Mouse (Mus musculus): ENCODE data around the gene Avpi1. TPM values are rescaled to one million over a fixed set of nuclear protein-coding genes. Genes with fewer than 3 reads are reported as not detected.
A peak's percentile ranks its signal among the peaks of the same experiment; 100 is the strongest.

Gene Avpi1
- 4.9 and 8.3 TPM in 2 replicates for polyA plus RNA-seq (2015; fragmentation: Nextera tagmentation; extraction: Ambion mirVana)

GRCm38 (mm10) chr19:42128787-42129508 lies at the start of gene Avpi1:
Avpi1 (minus strand) TSS chr19:42129059.
- Histone ChIP-seq H3K27me3 (ENCODE audit: control insufficient read depth, insufficient read depth, low read depth, low read length) (no peaks in the 10 kb centered on the region; the same call in 1 of the 2 replicates), H3K4me2 (ENCODE audit: low read length) (peak within 1 kb of the TSS; percentile 100), H3K9ac (ENCODE audit: low read depth, low read length) (peak within 1 kb of the TSS; percentile 80), H3K9me3 (replicated peaks; ENCODE audit: control insufficient read depth, low read length, poor library complexity, severe bottlenecking) (no peaks in the 10 kb centered on the region), H3K4me1 (ENCODE audit: control insufficient read depth, insufficient read depth, low read length) (peaks cover 15% of the 10 kb centered on the region), H3K27ac (ENCODE audit: low read length) (peak within 1 kb of the TSS; percentile 73), H3K4me3 (ENCODE audit: low read depth, low read length) (peak within 1 kb of the TSS; percentile 71), H3K36me3 (ENCODE audit: control insufficient read depth, insufficient read depth, low read length) (no peaks in the 10 kb centered on the region; the same call in 1 of the 2 replicates)
- ATAC-seq = peak; percentile 97
- WGBS = under 1% methylated on average over 54 of the region's 54 CpGs

GRCm38 (mm10) chr19:42177461-42177860 lies 48.6 kb upstream of the Avpi1 start:
- H3K27ac ChIP-seq (ENCODE audit: low read length) = no peak overlapping the region
- H3K9me3 ChIP-seq (replicated peaks; ENCODE audit: control insufficient read depth, low read length, poor library complexity, severe bottlenecking) = no peaks in the 10 kb centered on the region
- no peaks in the 10 kb centered on the region for H3K27me3 ChIP-seq (ENCODE audit: control insufficient read depth, insufficient read depth, low read depth, low read length)
- H3K4me1 ChIP-seq (ENCODE audit: control insufficient read depth, insufficient read depth, low read length) = peaks cover 2% of the 10 kb centered on the region; the same call in 1 of the 2 replicates
- no peak overlapping the region for H3K4me3 ChIP-seq (ENCODE audit: low read depth, low read length)
- no peaks in the 10 kb centered on the region for H3K36me3 ChIP-seq (ENCODE audit: control insufficient read depth, insufficient read depth, low read length)
- WGBS = 85% methylated on average over 2 of the region's 2 CpGs
- H3K4me2 ChIP-seq (ENCODE audit: low read length) = no peak overlapping the region
- H3K9ac ChIP-seq (ENCODE audit: low read depth, low read length) = no peak overlapping the region
- no peak for ATAC-seq

GRCm38 (mm10) chr19:42176841-42177240 lies 48.0 kb upstream of the Avpi1 start:
- H3K9me3 ChIP-seq (replicated peaks; ENCODE audit: control insufficient read depth, low read length, poor library complexity, severe bottlenecking) = no peaks in the 10 kb centered on the region
- ATAC-seq = no peak
- no peak overlapping the region for H3K27ac ChIP-seq (ENCODE audit: low read length)
- H3K4me1 ChIP-seq (ENCODE audit: control insufficient read depth, insufficient read depth, low read length) = peaks cover 7% of the 10 kb centered on the region
- H3K4me2 ChIP-seq (ENCODE audit: low read length) = no peak overlapping the region
- WGBS = 64% methylated on average over 7 of the region's 7 CpGs
- no peak overlapping the region for H3K4me3 ChIP-seq (ENCODE audit: low read depth, low read length)
- no peaks in the 10 kb centered on the region for H3K36me3 ChIP-seq (ENCODE audit: control insufficient read depth, insufficient read depth, low read length)
- H3K9ac ChIP-seq (ENCODE audit: low read depth, low read length) = no peak overlapping the region
- H3K27me3 ChIP-seq (ENCODE audit: control insufficient read depth, insufficient read depth, low read depth, low read length) = no peaks in the 10 kb centered on the region

- H3K36me3 ChIP-seq (ENCODE audit: control insufficient read depth, insufficient read depth, low read length) = no peaks in the 10 kb centered on the region
- peak overlapping the region; percentile 90 for H3K9ac ChIP-seq (ENCODE audit: low read depth, low read length)
- H3K4me2 ChIP-seq (ENCODE audit: low read length) = peak overlapping the region; percentile 71
- H3K4me1 ChIP-seq (ENCODE audit: control insufficient read depth, insufficient read depth, low read length) = peaks cover 19% of the 10 kb centered on the region
- H3K27me3 ChIP-seq (ENCODE audit: control insufficient read depth, insufficient read depth, low read depth, low read length) = peaks cover 9% of the 10 kb centered on the region
- ATAC-seq = peak; percentile 93
- H3K27ac ChIP-seq (ENCODE audit: low read length) = peak overlapping the region; percentile 54
- H3K9me3 ChIP-seq (replicated peaks; ENCODE audit: control insufficient read depth, low read length, poor library complexity, severe bottlenecking) = no peaks in the 10 kb centered on the region
- peak overlapping the region; percentile 87 for H3K4me3 ChIP-seq (ENCODE audit: low read depth, low read length)
- 2% methylated on average over 40 of the region's 56 CpGs for WGBS
These were observed 41.4 kb upstream of the Avpi1 start for GRCm38 (mm10) chr19:42170025-42170969.

- Histone ChIP-seq H3K36me3 (ENCODE audit: control insufficient read depth, insufficient read depth, low read length) (no peaks in the 10 kb centered on the region), H3K4me3 (ENCODE audit: low read depth, low read length) (no peak overlapping the region), H3K9me3 (replicated peaks; ENCODE audit: control insufficient read depth, low read length, poor library complexity, severe bottlenecking) (no peaks in the 10 kb centered on the region), H3K4me1 (ENCODE audit: control insufficient read depth, insufficient read depth, low read length) (peaks cover 19% of the 10 kb centered on the region), H3K27me3 (ENCODE audit: control insufficient read depth, insufficient read depth, low read depth, low read length) (peaks cover 9% of the 10 kb centered on the region), H3K27ac (ENCODE audit: low read length) (no peak overlapping the region), H3K9ac (ENCODE audit: low read depth, low read length) (no peak overlapping the region), H3K4me2 (ENCODE audit: low read length) (peak overlapping the region; percentile 71; the same call in 1 of the 2 replicates)
- 73% methylated on average over 10 of the region's 10 CpGs for WGBS
- no peak for ATAC-seq
These were observed 40.6 kb upstream of the Avpi1 start for GRCm38 (mm10) chr19:42169322-42169975.

- Histone ChIP-seq H3K36me3 (ENCODE audit: control insufficient read depth, insufficient read depth, low read length) (no peaks in the 10 kb centered on the region), H3K4me2 (ENCODE audit: low read length) (no peak overlapping the region), H3K4me3 (ENCODE audit: low read depth, low read length) (no peak overlapping the region), H3K9ac (ENCODE audit: low read depth, low read length) (no peak overlapping the region), H3K27ac (ENCODE audit: low read length) (no peak overlapping the region), H3K27me3 (ENCODE audit: control insufficient read depth, insufficient read depth, low read depth, low read length) (peaks cover 9% of the 10 kb centered on the region), H3K9me3 (replicated peaks; ENCODE audit: control insufficient read depth, low read length, poor library complexity, severe bottlenecking) (no peaks in the 10 kb centered on the region), H3K4me1 (ENCODE audit: control insufficient read depth, insufficient read depth, low read length) (peaks cover 17% of the 10 kb centered on the region)
- WGBS = 69% methylated on average over 9 of the region's 9 CpGs
- no peak for ATAC-seq
These were observed 38.6 kb upstream of the Avpi1 start for GRCm38 (mm10) chr19:42167489-42167888.

- H3K27me3 ChIP-seq (ENCODE audit: control insufficient read depth, insufficient read depth, low read depth, low read length) = peaks cover 9% of the 10 kb centered on the region
- H3K27ac ChIP-seq (ENCODE audit: low read length) = no peak overlapping the region
- no peaks in the 10 kb centered on the region for H3K9me3 ChIP-seq (replicated peaks; ENCODE audit: control insufficient read depth, low read length, poor library complexity, severe bottlenecking)
- ATAC-seq = no peak
- H3K4me3 ChIP-seq (ENCODE audit: low read depth, low read length) = no peak overlapping the region
- H3K4me1 ChIP-seq (ENCODE audit: control insufficient read depth, insufficient read depth, low read length) = peaks cover 12% of the 10 kb centered on the region
- H3K36me3 ChIP-seq (ENCODE audit: control insufficient read depth, insufficient read depth, low read length) = no peaks in the 10 kb centered on the region
- H3K4me2 ChIP-seq (ENCODE audit: low read length) = no peak overlapping the region
- H3K9ac ChIP-seq (ENCODE audit: low read depth, low read length) = no peak overlapping the region
- 56% methylated on average over 3 of the region's 3 CpGs for WGBS
These were observed 37.9 kb upstream of the Avpi1 start for GRCm38 (mm10) chr19:42166766-42167165.

- Histone ChIP-seq H3K4me3 (ENCODE audit: low read depth, low read length) (no peak overlapping the region), H3K9ac (ENCODE audit: low read depth, low read length) (no peak overlapping the region)
These were observed 37.3 kb upstream of the Avpi1 start for GRCm38 (mm10) chr19:42166130-42166529.

More at GRCm38 (mm10) chr19:42166130-42166529, 37.3 kb upstream of the Avpi1 start:
- Histone ChIP-seq H3K27me3 (ENCODE audit: control insufficient read depth, insufficient read depth, low read depth, low read length) (peaks cover 9% of the 10 kb centered on the region), H3K4me1 (ENCODE audit: control insufficient read depth, insufficient read depth, low read length) (peaks cover 5% of the 10 kb centered on the region), H3K9me3 (replicated peaks; ENCODE audit: control insufficient read depth, low read length, poor library complexity, severe bottlenecking) (no peaks in the 10 kb centered on the region), H3K4me2 (ENCODE audit: low read length) (peak overlapping the region; percentile 29), H3K36me3 (ENCODE audit: control insufficient read depth, insufficient read depth, low read length) (no peaks in the 10 kb centered on the region), H3K27ac (ENCODE audit: low read length) (no peak overlapping the region)
- no peak for ATAC-seq
- WGBS = 2% methylated on average over 12 of the region's 12 CpGs

All from midbrain, embryonic 16.5 days (tissue).